Mouse (Mus musculus): ENCODE data around the gene Gm13304. TPM values are rescaled to one million over a fixed set of nuclear protein-coding genes. Genes with fewer than 3 reads are reported as not detected.
"Not testable (repeated sequence)": the region's sequence is repeated elsewhere in the genome, so short reads cannot be mapped to it uniquely, and the experiment has no call there.

The Gm13304 gene
- total RNA-seq (2014; fragmentation: Nextera tagmentation): not detected in 2 replicates
- not detected in 2 replicates for total RNA-seq (2017)

GRCm38 (mm10) chr4:42114517-42114916 lies at the start of gene Gm13304:
TSS of gene Gm13304 (plus strand) at chr4:42114817.
- not testable (repeated sequence) for ATAC-seq (replicated peaks; ENCODE audit: low FRiP score, low TSS enrichment, poor library complexity, severe bottlenecking)

GRCm38 (mm10) chr4:42090907-42091306 lies 23.7 kb upstream of the Gm13304 start, which contains the start of gene Gm3893:
TSS of gene Gm3893 (plus strand) at chr4:42091207.
- not testable (repeated sequence) for ATAC-seq (replicated peaks; ENCODE audit: low FRiP score, low TSS enrichment, poor library complexity, severe bottlenecking)

- not testable (repeated sequence) for ATAC-seq (replicated peaks; ENCODE audit: low FRiP score, low TSS enrichment, poor library complexity, severe bottlenecking)
These were observed 38.5 kb downstream of the Gm13304 start, which contains the start of gene Gm13306 for GRCm38 (mm10) chr4:42153136-42153535. TSS of gene Gm13306 (plus strand) at chr4:42153436.

Other genes starting within 250 kb of the Gm13304 start
- not detected in 2 replicates for gene Gm21541, start 211.2 kb upstream of the Gm13304 start, total RNA-seq (2014; fragmentation: Nextera tagmentation)
- not detected in 2 replicates for gene Gm21541, start 211.2 kb upstream of the Gm13304 start, total RNA-seq (2017)
- gene Gm20878, start 173.2 kb upstream of the Gm13304 start, total RNA-seq (2014; fragmentation: Nextera tagmentation): 1.6 and 1.9 TPM in 2 replicates
- gene Gm20878, start 173.2 kb upstream of the Gm13304 start, total RNA-seq (2017): 0.99 and 7.6 TPM in 2 replicates
- gene Fam205a4, start 148.8 kb upstream of the Gm13304 start, total RNA-seq (2014; fragmentation: Nextera tagmentation): 0.33 and 0.42 TPM in 2 replicates
- not detected in 2 replicates for gene Fam205a4, start 148.8 kb upstream of the Gm13304 start, total RNA-seq (2017)
- not detected in 2 replicates for gene Gm21093, start 80.1 kb upstream of the Gm13304 start, total RNA-seq (2014; fragmentation: Nextera tagmentation)
- 0.56 TPM in 1 of 2 replicates, not detected in the other for gene Gm21093, start 80.1 kb upstream of the Gm13304 start, total RNA-seq (2017)
- not detected in 2 replicates for gene Gm3893, start 23.6 kb upstream of the Gm13304 start, total RNA-seq (2014; fragmentation: Nextera tagmentation)
- not detected in 2 replicates for gene Gm3893, start 23.6 kb upstream of the Gm13304 start, total RNA-seq (2017)
- not detected in 2 replicates for gene Gm13306, start 38.6 kb downstream of the Gm13304 start, total RNA-seq (2014; fragmentation: Nextera tagmentation)
- not detected in 2 replicates for gene Gm13306, start 38.6 kb downstream of the Gm13304 start, total RNA-seq (2017)
- not detected in 2 replicates for gene Gm13305, start 53.8 kb downstream of the Gm13304 start, total RNA-seq (2014; fragmentation: Nextera tagmentation)
- 0.38 and 5.2 TPM in 2 replicates for gene Gm13305, start 53.8 kb downstream of the Gm13304 start, total RNA-seq (2017)
- not detected in 2 replicates for gene Gm10600, start 125.8 kb downstream of the Gm13304 start, total RNA-seq (2014; fragmentation: Nextera tagmentation)
- gene Gm10600, start 125.8 kb downstream of the Gm13304 start, total RNA-seq (2017): not detected in 2 replicates
- gene Ccl21b, start 140.9 kb downstream of the Gm13304 start, total RNA-seq (2014; fragmentation: Nextera tagmentation): not detected in 2 replicates
- gene Ccl21b, start 140.9 kb downstream of the Gm13304 start, total RNA-seq (2017): not detected in 2 replicates
- not detected in 2 replicates for gene Gm21953, start 179.4 kb downstream of the Gm13304 start, total RNA-seq (2014; fragmentation: Nextera tagmentation)
- gene Gm21953, start 179.4 kb downstream of the Gm13304 start, total RNA-seq (2017): not detected in 2 replicates
- gene Fam205a3, start 203.5 kb downstream of the Gm13304 start, total RNA-seq (2014; fragmentation: Nextera tagmentation): not detected in 2 replicates
- gene Fam205a3, start 203.5 kb downstream of the Gm13304 start, total RNA-seq (2017): 0.08 TPM in 1 of 2 replicates, not detected in the other